Mouse (Mus musculus) spleen, adult 2 months (tissue): ENCODE data around the gene Rhbdl3. TPM values are rescaled to one million over a fixed set of nuclear protein-coding genes. Genes with fewer than 3 reads are reported as not detected.
"Not testable (repeated sequence)": the region's sequence is repeated elsewhere in the genome, so short reads cannot be mapped to it uniquely, and the experiment has no call there.

Experiments
- DNase-seq, 2 experiments: peaks; one replicate each; pipeline versions ENCODE4 v3.0.0 to v3.0.0-alpha.2; 2012 to 2021; ENCODE audit warnings: low spot score in 2 of 2, low read depth in 1 of 2
- H3K27ac ChIP-seq: fragments of 200-500 bp; 2 replicates; pipeline ENCODE4 v1.5.1; 2012; ENCODE audit warnings: low read length, inconsistent platforms; ENCODE audit not compliant: insufficient read depth
- H3K27me3 ChIP-seq: fragments of 200-500 bp; 2 replicates; pipeline ENCODE4 v1.6.1; 2012; ENCODE audit warnings: mild to moderate bottlenecking, moderate library complexity, low read length, inconsistent platforms; ENCODE audit not compliant: control insufficient read depth, insufficient read depth
- H3K36me3 ChIP-seq: fragments of 200-500 bp; 2 replicates; pipeline ENCODE4 v1.6.1; 2012; ENCODE audit warnings: mild to moderate bottlenecking, low read length, inconsistent platforms; ENCODE audit not compliant: control insufficient read depth, insufficient read depth
- H3K4me1 ChIP-seq: fragments of 200-500 bp; 2 replicates; pipeline ENCODE4 v1.6.1; 2011; ENCODE audit warnings: inconsistent platforms; ENCODE audit not compliant: control insufficient read depth, insufficient read depth, insufficient read length
- H3K4me3 ChIP-seq: fragments of 200-500 bp; 2 replicates; pipeline ENCODE4 v1.5.1; 2011; ENCODE audit warnings: mild to moderate bottlenecking, inconsistent platforms; ENCODE audit not compliant: insufficient read depth, insufficient read length; ENCODE audit errors: extremely low read depth
- CTCF ChIP-seq: fragments of 200-500 bp; IDR thresholded peaks from 2 replicates; pipeline ENCODE4 v1.5.1; 2011; ENCODE audit warnings: mild to moderate bottlenecking, inconsistent platforms; ENCODE audit not compliant: insufficient read depth, insufficient read length, insufficient replicate concordance; ENCODE audit errors: extremely low read depth
- POLR2A ChIP-seq: fragments of 200-500 bp; IDR thresholded peaks from 2 replicates; pipeline ENCODE4 v1.6.1; 2011; ENCODE audit warnings: low read depth, low read length, inconsistent platforms
- WGBS: fragments of 180-500 bp; shearing (Covaris S2); methylation state at CpG from one replicate; pipeline ENCODE4 v1.1.7; 2018; 5-methylcytosine and 5-hydroxymethylcytosine counted together
- polyA plus RNA-seq: library from polyadenylated mRNA; depleted of rRNA; stranded (reverse); fragments of >200 nt; gene quantifications from 2 replicates; pipeline ENCODE4 v1.2.3, GENCODE M21; 2012

Gene Rhbdl3
- polyA plus RNA-seq, 1 experiment: 2.9 TPM

GRCm38 (mm10) chr11:80368949-80369348 is 68.2 kb downstream of the Rhbdl3 start:
- TF ChIP-seq CTCF: no peak
- TF ChIP-seq POLR2A: no peak
- DNase-seq: no peak
- 97% methylated on average over 1 of the region's 1 CpGs for WGBS
- Histone ChIP-seq H3K27ac (no peak overlapping the region), H3K27me3 (no peaks in the 10 kb centered on the region), H3K36me3 (peaks cover 14% of the 10 kb centered on the region), H3K4me1 (no peaks in the 10 kb centered on the region), H3K4me3 (no peak overlapping the region)

DNA sequence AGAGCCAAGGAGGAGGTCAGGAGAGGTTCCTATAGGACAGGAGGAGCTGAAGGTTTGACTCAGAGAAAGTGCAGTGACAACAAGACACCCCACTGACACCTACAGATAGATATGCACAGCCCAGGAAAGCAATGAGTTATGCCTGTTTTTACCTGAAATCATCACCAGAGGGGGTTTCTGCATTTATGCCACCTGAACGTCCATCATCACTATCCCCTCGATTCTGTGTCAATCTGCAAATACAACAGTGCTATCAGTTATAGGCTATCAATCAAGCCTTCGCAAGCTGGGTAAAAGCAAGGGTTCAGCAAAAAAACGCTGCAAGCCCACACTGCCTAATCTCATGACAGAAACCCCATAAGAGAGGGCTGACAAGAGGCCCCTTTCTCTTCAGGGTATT is 75.9 kb downstream of the Rhbdl3 start:
- no peaks in the 10 kb centered on the region; the same call in 1 of the 2 replicates for H3K4me1 ChIP-seq
- no peak for DNase-seq
- H3K4me3 ChIP-seq: no peak overlapping the region
- no peak for TF ChIP-seq POLR2A
- no peak for TF ChIP-seq CTCF
- 52% methylated on average over 4 of the region's 4 CpGs for WGBS
- H3K36me3 ChIP-seq: peaks cover 4% of the 10 kb centered on the region; the same call in 1 of the 2 replicates
- H3K27me3 ChIP-seq: no peaks in the 10 kb centered on the region
- no peak overlapping the region for H3K27ac ChIP-seq

- H3K4me1 ChIP-seq: no peaks in the 10 kb centered on the region; the same call in 1 of the 2 replicates
- peak within 1 kb of the TSS; percentile 71 for H3K4me3 ChIP-seq
- 1% methylated on average over 40 of the region's 43 CpGs for WGBS
- H3K27ac ChIP-seq: peak within 1 kb of the TSS; percentile 31
- peaks cover 4% of the 10 kb centered on the region; the same call in 1 of the 2 replicates for H3K36me3 ChIP-seq
- TF ChIP-seq CTCF (no peak), POLR2A (peak; percentile 64)
- DNase-seq: peak; percentile 64 to 67
- H3K27me3 ChIP-seq: no peaks in the 10 kb centered on the region
Measured at GRCm38 (mm10) chr11:80377712-80378451, 77.2 kb downstream of the Rhbdl3 start, which contains the start of gene 5730455P16Rik. Gene 5730455P16Rik, minus strand, starts transcription at chr11:80378034.

GRCm38 (mm10) chr11:80378452-80379068 is 77.8 kb downstream of the Rhbdl3 start:
- not testable (repeated sequence) for H3K27me3 ChIP-seq, H3K4me1 ChIP-seq, DNase-seq, H3K36me3 ChIP-seq
- Histone ChIP-seq H3K4me3 (peak overlapping the region; percentile 71; the same call in 1 of the 2 replicates), H3K27ac (peak overlapping the region; percentile 29; the same call in 1 of the 2 replicates)
- 61% methylated on average over 2 of the region's 2 CpGs for WGBS

GRCm38 (mm10) chr11:80379184-80379583 is 78.5 kb downstream of the Rhbdl3 start:
- not testable (repeated sequence) for H3K27ac ChIP-seq, H3K4me1 ChIP-seq, H3K36me3 ChIP-seq, H3K27me3 ChIP-seq, DNase-seq, H3K4me3 ChIP-seq
- 96% methylated on average over 7 of the region's 7 CpGs for WGBS

GRCm38 (mm10) chr11:80382626-80383018 is 81.9 kb downstream of the Rhbdl3 start:
- Histone ChIP-seq H3K27me3 (no peaks in the 10 kb centered on the region), H3K4me3 (peak overlapping the region; percentile 94), H3K4me1 (peaks cover 2% of the 10 kb centered on the region; the same call in 1 of the 2 replicates), H3K27ac (peak overlapping the region; percentile 96), H3K36me3 (peaks cover 9% of the 10 kb centered on the region)
- WGBS: under 1% methylated on average over 12 of the region's 12 CpGs
- no peak for TF ChIP-seq CTCF
- TF ChIP-seq POLR2A: no peak
- peak in 1 of 2 experiments; percentile 8 for DNase-seq
